Mouse (Mus musculus): ENCODE measurements around the gene Lrrk1.

DNA sequence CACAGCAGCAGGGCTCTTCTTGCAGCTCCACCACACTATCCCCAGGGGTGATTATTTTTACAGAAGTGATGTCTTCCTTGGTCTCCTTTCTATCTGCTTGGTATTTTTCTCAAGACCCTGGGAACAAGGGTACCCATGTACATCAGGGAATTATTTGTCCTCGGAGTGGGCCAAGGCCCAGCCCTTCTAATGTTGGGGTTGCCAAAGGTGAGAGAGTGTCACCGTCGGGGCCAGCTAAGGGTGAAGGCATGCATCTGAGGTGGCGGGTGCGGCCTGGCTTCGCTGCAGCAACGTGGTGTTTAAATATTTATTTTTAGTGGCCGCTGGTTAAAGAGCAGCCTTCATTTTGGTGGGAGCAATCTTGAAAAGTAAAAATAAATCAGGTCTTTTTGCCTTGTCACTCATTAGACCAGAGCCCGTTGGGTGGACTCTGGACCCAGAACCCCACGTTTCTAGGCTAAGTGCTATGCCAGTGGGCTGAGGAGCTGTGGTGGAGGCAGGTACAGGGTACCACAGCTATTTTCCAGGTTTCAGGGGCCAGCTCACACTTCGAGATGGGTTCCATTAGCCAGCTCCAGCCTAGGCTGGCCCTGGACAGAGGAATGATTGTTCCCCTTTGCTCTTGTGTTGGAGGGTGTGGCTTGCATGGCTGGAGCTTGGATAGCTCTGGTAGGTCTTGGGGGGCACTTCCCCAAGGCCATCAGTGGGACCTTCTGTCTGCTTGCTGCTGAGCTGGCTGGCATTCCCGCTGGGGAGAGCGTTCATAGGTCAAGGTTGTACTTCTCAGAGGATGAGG, 160.1 kb downstream of the Lrrk1 start:
- TF ChIP-seq CTCF (IDR thresholded peaks at IDR 0.05; ENCODE audit: low read depth): no peak
- TF ChIP-seq EP300 (IDR thresholded peaks at IDR 0.05; ENCODE audit: low read depth): no peak

Measured in liver, embryonic 14.5 days (tissue).